Mouse (Mus musculus) effector memory CD4-positive, alpha-beta T cell, adult 5 months (primary cell): ENCODE data around the gene Crabp1. TPM values are rescaled to one million over a fixed set of nuclear protein-coding genes. Genes with fewer than 3 reads are reported as not detected.

Source experiments
- polyA plus RNA-seq: library from polyadenylated mRNA; unstranded; fragments of 100-300 nt; shearing (Covaris generic); gene quantifications from one replicate; pipeline ENCODE4 v1.2.1, GENCODE M21; 2017

Gene Crabp1
- not detected for polyA plus RNA-seq

GRCm38 (mm10) chr9:54764561-54765217 is at the start of gene Crabp1:
Gene Crabp1 (plus strand): TSS chr9:54764748.

GRCm38 (mm10) chr9:54733921-54734638 is 30.5 kb upstream of the Crabp1 start, which contains the start of gene Wdr61:
Gene Wdr61 (minus strand): TSS chr9:54734519.

Other genes starting within 250 kb of the Crabp1 start
- not detected for gene Sh2d7, start 225.8 kb upstream of the Crabp1 start, polyA plus RNA-seq
- 0.35 TPM for gene Cib2, start 204.5 kb upstream of the Crabp1 start, polyA plus RNA-seq
- gene Idh3a, start 178.4 kb upstream of the Crabp1 start, polyA plus RNA-seq, result 90.5 TPM
- gene Acsbg1, start 102.9 kb upstream of the Crabp1 start, polyA plus RNA-seq, result 19.6 TPM
- 58.2 TPM for gene Dnaja4, start 65.9 kb upstream of the Crabp1 start, polyA plus RNA-seq
- 58.7 TPM for gene Wdr61, start 30.2 kb upstream of the Crabp1 start, polyA plus RNA-seq
- gene Ireb2, start 99.0 kb downstream of the Crabp1 start, polyA plus RNA-seq, result 15.2 TPM
- 0.34 TPM for gene Hykk, start 152.5 kb downstream of the Crabp1 start, polyA plus RNA-seq
- gene Psma4, start 186.0 kb downstream of the Crabp1 start, polyA plus RNA-seq, result 115 TPM
- gene AY074887, start 186.2 kb downstream of the Crabp1 start, polyA plus RNA-seq, result 0.67 TPM
- gene Chrna5, start 216.1 kb downstream of the Crabp1 start, polyA plus RNA-seq, result not detected